Mouse (Mus musculus): ENCODE measurements at regions not wholly inside any gene's neighbourhood (a gene's known extent, or its start where the extent isn't known, plus 50 kb on each side); places are given as distances from the start of the nearest gene placed in this dataset.
"Not testable (repeated sequence)": the region's sequence is repeated elsewhere in the genome, so short reads cannot be mapped to it uniquely, and the experiment has no call there.

DNA sequence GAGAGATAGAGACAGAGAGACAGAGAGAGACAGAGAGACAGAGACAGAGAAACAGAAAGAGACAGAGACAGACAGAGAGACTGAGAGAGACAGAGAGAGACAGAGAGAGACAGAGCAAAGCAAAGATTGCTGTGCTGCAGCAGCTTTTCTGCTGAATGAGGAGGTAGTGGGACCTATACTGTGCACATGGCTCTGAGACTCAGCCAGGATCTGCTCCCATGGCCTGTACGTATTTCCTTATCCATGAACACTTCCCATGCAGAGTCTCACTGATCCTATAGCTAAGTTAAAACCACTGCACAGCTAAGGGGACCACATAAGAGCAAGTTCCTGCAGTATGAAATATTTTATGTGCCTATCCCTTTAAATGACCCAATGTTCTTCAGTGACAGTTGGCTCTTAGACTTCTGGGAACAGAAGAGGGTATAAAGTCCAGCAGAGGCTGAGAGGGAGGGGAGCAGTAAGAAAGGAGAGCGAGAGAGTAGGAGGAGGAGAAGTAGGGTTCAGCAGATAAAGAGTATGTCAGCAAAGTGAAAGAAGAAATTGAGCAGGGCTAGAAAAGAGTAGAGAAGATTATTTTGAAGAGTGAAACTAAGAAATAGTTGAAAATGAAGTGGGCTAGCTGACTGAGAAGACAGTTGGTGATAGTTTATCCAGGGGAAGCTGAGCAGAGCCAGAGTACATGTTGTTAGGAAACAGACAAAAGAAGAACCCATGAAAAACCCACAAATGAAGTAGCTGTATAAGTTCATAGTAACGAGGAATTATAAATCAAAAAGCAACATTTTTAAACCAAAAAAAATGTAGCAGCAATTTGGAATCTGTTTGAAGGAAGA is 61.4 kb upstream of the Ptger2 start:
- POLR2A ChIA-PET, CTCF ChIA-PET: not testable (repeated sequence)

DNA sequence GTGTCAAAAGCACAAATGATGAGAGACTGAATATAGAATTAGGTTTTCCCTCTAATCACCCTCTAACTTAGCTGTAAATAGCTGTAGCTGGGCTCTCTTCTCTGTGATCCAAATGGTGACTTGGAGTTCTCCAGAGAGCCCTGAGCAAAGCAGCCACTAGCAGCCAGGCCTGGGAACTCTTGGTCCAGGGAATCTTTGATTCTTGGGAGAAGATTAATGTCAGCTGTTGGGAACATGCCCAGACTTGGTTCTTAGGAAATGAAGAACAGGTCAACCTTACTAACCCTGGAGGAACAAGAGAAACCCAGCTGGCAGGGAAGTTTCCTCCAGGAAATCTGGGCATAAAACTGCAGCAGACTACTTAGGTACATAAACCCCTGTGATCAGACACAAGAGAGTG is 62.6 kb upstream of the Ptgdr start:
- POLR2A ChIA-PET, CTCF ChIA-PET: not testable (repeated sequence)

GRCm38 (mm10) chr14:44919389-44919788 is 60.2 kb upstream of the Ptgdr start:
- ChIA-PET POLR2A (no interaction called here), CTCF (no interaction called here)

- ChIA-PET CTCF (no interaction called here), POLR2A (interaction anchor here in 1 of 4 experiments (1.2 kb wide), 1 partner anchor 31 kb away, joined by 3 read pairs; no protein-coding TSS in a partner anchor)
These were observed 56.5 kb upstream of the Ptgdr start for GRCm38 (mm10) chr14:44915627-44916026.

- CTCF ChIA-PET, result no interaction called here
- POLR2A ChIA-PET, result no interaction called here
These were observed 53.6 kb upstream of the Ptgdr start for GRCm38 (mm10) chr14:44912740-44913139.
